Mouse (Mus musculus): ENCODE results near the gene Scn8a.

The Scn8a gene

GRCm38 (mm10) chr15:101069641-101070190 lies 200.1 kb downstream of the Scn8a start:
- no peak for DNase-seq (ENCODE audit: low read depth)

- no peak for DNase-seq (ENCODE audit: low read depth)
Measured at GRCm38 (mm10) chr15:101070762-101071161, 201.1 kb downstream of the Scn8a start.

- no peak for DNase-seq (ENCODE audit: low read depth)
Measured at GRCm38 (mm10) chr15:101072736-101073135, 203.1 kb downstream of the Scn8a start.

- DNase-seq (ENCODE audit: low read depth): no peak
Measured at GRCm38 (mm10) chr15:101074067-101074466, 204.4 kb downstream of the Scn8a start.

- DNase-seq (ENCODE audit: low read depth): no peak
Measured at GRCm38 (mm10) chr15:101075150-101075549, 205.5 kb downstream of the Scn8a start.

- DNase-seq (ENCODE audit: low read depth): no peak
Measured at GRCm38 (mm10) chr15:101075656-101076055, 206.0 kb downstream of the Scn8a start.

GRCm38 (mm10) chr15:101076071-101077000 lies 206.7 kb downstream of the Scn8a start:
- no peak for DNase-seq (ENCODE audit: low read depth)

GRCm38 (mm10) chr15:101077001-101077812 lies 207.5 kb downstream of the Scn8a start:
- no peak for DNase-seq (ENCODE audit: low read depth)

GRCm38 (mm10) chr15:101077813-101078730 lies 208.4 kb downstream of the Scn8a start, which contains the start of gene Fignl2:
Gene Fignl2, minus strand, starts transcription at chr15:101078567.
- no peak for DNase-seq (ENCODE audit: low read depth)

GRCm38 (mm10) chr15:101078731-101079156 lies 209.1 kb downstream of the Scn8a start:
- DNase-seq (ENCODE audit: low read depth): no peak

- no peak for DNase-seq (ENCODE audit: low read depth)
Measured at GRCm38 (mm10) chr15:101080031-101080520, 210.4 kb downstream of the Scn8a start.

- DNase-seq (ENCODE audit: low read depth): no peak
Measured at GRCm38 (mm10) chr15:101081035-101081548, 211.4 kb downstream of the Scn8a start.

- DNase-seq (ENCODE audit: low read depth): no peak
Measured at GRCm38 (mm10) chr15:101082236-101082635, 212.6 kb downstream of the Scn8a start.

GRCm38 (mm10) chr15:101084499-101084898 lies 214.8 kb downstream of the Scn8a start:
- DNase-seq (ENCODE audit: low read depth): peak; percentile 7

- no peak for DNase-seq (ENCODE audit: low read depth)
Measured at GRCm38 (mm10) chr15:101086451-101086850, 216.8 kb downstream of the Scn8a start.

GRCm38 (mm10) chr15:101086956-101087355 lies 217.3 kb downstream of the Scn8a start:
- DNase-seq (ENCODE audit: low read depth): peak; percentile 46

- no peak for DNase-seq (ENCODE audit: low read depth)
Measured at GRCm38 (mm10) chr15:101088291-101088690, 218.6 kb downstream of the Scn8a start.

- no peak for DNase-seq (ENCODE audit: low read depth)
Measured at GRCm38 (mm10) chr15:101091551-101091950, 221.9 kb downstream of the Scn8a start.

GRCm38 (mm10) chr15:101092121-101092828 lies 222.6 kb downstream of the Scn8a start:
- no peak for DNase-seq (ENCODE audit: low read depth)
